Mouse (Mus musculus) erythroblast, embryonic 14.5 days (primary cell): Measurements from ENCODE around the gene Lrrc34. TPM values are rescaled to one million over a fixed set of nuclear protein-coding genes. Genes with fewer than 3 reads are reported as not detected.

ENCODE experiments used
- H3K27me3 ChIP-seq: 2 replicates; pipeline ENCODE4 v1.6.1; 2012; ENCODE audit warnings: inconsistent platforms; ENCODE audit not compliant: control insufficient read depth
- H3K36me3 ChIP-seq: 2 replicates; pipeline ENCODE4 v1.6.1; 2012; ENCODE audit warnings: mild to moderate bottlenecking, inconsistent platforms; ENCODE audit not compliant: control insufficient read depth
- H3K4me1 ChIP-seq: 2 replicates; pipeline ENCODE4 v1.6.1; 2012; ENCODE audit warnings: inconsistent platforms; ENCODE audit not compliant: control insufficient read depth
- H3K4me3 ChIP-seq: replicated peaks from 2 replicates; pipeline ENCODE3; 2012; ENCODE audit warnings: moderate library complexity, mild to moderate bottlenecking, inconsistent platforms
- H3K9me3 ChIP-seq: 2 replicates; pipeline ENCODE4 v1.6.1; 2012; ENCODE audit warnings: low read length, inconsistent platforms, mixed read lengths; ENCODE audit not compliant: control insufficient read depth
- GATA1 ChIP-seq: IDR thresholded peaks from 2 replicates; pipeline ENCODE4 v1.6.1; 2012; ENCODE audit warnings: low read length, inconsistent platforms, mixed read lengths
- TAL1 ChIP-seq: IDR thresholded peaks from 3 replicates; pipeline ENCODE4 v1.6.1; 2012; ENCODE audit warnings: low read length, inconsistent platforms, mixed read lengths
- polyA plus RNA-seq: library from polyadenylated mRNA; stranded (reverse); fragments of >175 nt; gene quantifications from 2 replicates; pipeline ENCODE4 v1.2.3, GENCODE M21; 2012

The Lrrc34 gene
- polyA plus RNA-seq, 1 experiment, result not detected

GRCm38 (mm10) chr3:30602065-30602739, 45.5 kb downstream of the Lrrc34 start, which contains the start of gene Mynn:
Gene Mynn, plus strand, starts transcription at chr3:30602065.
- no peaks in the 10 kb centered on the region for H3K9me3 ChIP-seq
- H3K4me3 ChIP-seq, result peak within 1 kb of the TSS; percentile 94
- peaks cover 42% of the 10 kb centered on the region for H3K4me1 ChIP-seq
- H3K27me3 ChIP-seq, result peaks cover 31% of the 10 kb centered on the region
- peaks cover 28% of the 10 kb centered on the region for H3K36me3 ChIP-seq
- TF ChIP-seq TAL1 (no peak), GATA1 (no peak)

GRCm38 (mm10) chr3:30601610-30602064, 46.0 kb downstream of the Lrrc34 start:
- H3K36me3 ChIP-seq, result peaks cover 24% of the 10 kb centered on the region
- no peaks in the 10 kb centered on the region for H3K9me3 ChIP-seq
- TF ChIP-seq TAL1 (no peak), GATA1 (no peak)
- peaks cover 35% of the 10 kb centered on the region for H3K27me3 ChIP-seq
- H3K4me1 ChIP-seq, result peaks cover 42% of the 10 kb centered on the region
- peak overlapping the region; percentile 94 for H3K4me3 ChIP-seq

DNA sequence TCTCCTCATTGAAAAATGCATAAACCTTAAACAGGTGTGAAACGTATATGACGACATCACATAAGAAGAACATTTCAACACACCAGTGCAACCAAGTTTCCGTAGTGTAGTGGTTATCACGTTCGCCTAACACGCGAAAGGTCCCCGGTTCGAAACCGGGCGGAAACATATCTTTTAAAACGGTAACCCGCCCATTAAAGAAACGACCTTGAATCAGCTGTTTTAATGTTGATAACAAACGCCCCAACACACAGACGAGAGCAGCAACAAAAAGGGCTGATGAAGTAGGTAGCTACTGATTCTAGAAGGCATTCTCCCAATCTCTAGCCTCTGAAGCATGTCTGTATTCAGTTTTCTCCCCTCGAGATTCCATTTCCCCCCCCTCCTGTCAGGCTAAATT, 46.5 kb downstream of the Lrrc34 start:
- Histone ChIP-seq H3K36me3 (peaks cover 20% of the 10 kb centered on the region), H3K9me3 (no peaks in the 10 kb centered on the region), H3K4me3 (peak overlapping the region; percentile 94), H3K27me3 (peaks cover 40% of the 10 kb centered on the region), H3K4me1 (peaks cover 41% of the 10 kb centered on the region)
- TF ChIP-seq TAL1 (peak; percentile 47; the same call in 2 of the 3 replicates), GATA1 (peak; percentile 26; the same call in 1 of the 2 replicates)

DNA sequence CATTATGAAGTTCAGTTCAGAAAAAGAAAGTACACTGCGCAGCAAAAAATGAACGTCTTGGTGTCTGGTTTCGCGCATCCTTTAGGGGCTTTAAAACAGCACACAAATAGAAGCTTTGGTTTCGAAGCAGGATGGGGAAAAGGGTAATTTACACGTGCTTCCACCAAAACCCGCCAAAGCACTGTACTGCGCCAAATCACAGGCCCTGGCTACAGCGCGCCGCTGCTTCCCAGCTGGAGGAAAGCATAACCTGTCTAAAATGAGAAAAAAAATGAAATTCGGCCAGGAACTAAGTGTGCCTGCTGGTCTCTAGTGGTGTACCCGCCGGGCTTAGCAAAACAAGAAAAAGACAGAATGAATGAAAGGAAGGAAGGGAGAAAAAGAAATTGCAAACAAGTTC, 47.0 kb downstream of the Lrrc34 start:
- peaks cover 45% of the 10 kb centered on the region for H3K27me3 ChIP-seq
- H3K4me1 ChIP-seq, result peaks cover 43% of the 10 kb centered on the region
- H3K36me3 ChIP-seq, result peaks cover 15% of the 10 kb centered on the region
- H3K9me3 ChIP-seq, result no peaks in the 10 kb centered on the region
- TF ChIP-seq GATA1 (no peak), TAL1 (no peak)
- H3K4me3 ChIP-seq, result peak overlapping the region; percentile 94

- Histone ChIP-seq H3K9me3 (no peaks in the 10 kb centered on the region), H3K27me3 (peaks cover 52% of the 10 kb centered on the region), H3K4me1 (peaks cover 49% of the 10 kb centered on the region), H3K4me3 (peak within 1 kb of the TSS; percentile 94), H3K36me3 (peaks cover 9% of the 10 kb centered on the region)
- TF ChIP-seq TAL1 (no peak), GATA1 (no peak)
These were observed 47.7 kb downstream of the Lrrc34 start, which contains the start of gene Actrt3 for GRCm38 (mm10) chr3:30599711-30600545. Gene Actrt3, minus strand, starts transcription at chr3:30599939.

GRCm38 (mm10) chr3:30597271-30597670, 50.4 kb downstream of the Lrrc34 start:
- H3K27me3 ChIP-seq, result peaks cover 60% of the 10 kb centered on the region
- H3K9me3 ChIP-seq, result no peaks in the 10 kb centered on the region
- peaks cover 32% of the 10 kb centered on the region for H3K4me1 ChIP-seq
- no peak overlapping the region for H3K4me3 ChIP-seq
- H3K36me3 ChIP-seq, result no peaks in the 10 kb centered on the region
- TF ChIP-seq GATA1 (no peak), TAL1 (no peak)

GRCm38 (mm10) chr3:30595111-30595832, 52.4 kb downstream of the Lrrc34 start:
- H3K4me3 ChIP-seq, result peak overlapping the region; percentile 74
- no peak for TF ChIP-seq GATA1
- H3K27me3 ChIP-seq, result peaks cover 60% of the 10 kb centered on the region
- H3K9me3 ChIP-seq, result no peaks in the 10 kb centered on the region
- H3K36me3 ChIP-seq, result no peaks in the 10 kb centered on the region
- peaks cover 23% of the 10 kb centered on the region for H3K4me1 ChIP-seq

DNA sequence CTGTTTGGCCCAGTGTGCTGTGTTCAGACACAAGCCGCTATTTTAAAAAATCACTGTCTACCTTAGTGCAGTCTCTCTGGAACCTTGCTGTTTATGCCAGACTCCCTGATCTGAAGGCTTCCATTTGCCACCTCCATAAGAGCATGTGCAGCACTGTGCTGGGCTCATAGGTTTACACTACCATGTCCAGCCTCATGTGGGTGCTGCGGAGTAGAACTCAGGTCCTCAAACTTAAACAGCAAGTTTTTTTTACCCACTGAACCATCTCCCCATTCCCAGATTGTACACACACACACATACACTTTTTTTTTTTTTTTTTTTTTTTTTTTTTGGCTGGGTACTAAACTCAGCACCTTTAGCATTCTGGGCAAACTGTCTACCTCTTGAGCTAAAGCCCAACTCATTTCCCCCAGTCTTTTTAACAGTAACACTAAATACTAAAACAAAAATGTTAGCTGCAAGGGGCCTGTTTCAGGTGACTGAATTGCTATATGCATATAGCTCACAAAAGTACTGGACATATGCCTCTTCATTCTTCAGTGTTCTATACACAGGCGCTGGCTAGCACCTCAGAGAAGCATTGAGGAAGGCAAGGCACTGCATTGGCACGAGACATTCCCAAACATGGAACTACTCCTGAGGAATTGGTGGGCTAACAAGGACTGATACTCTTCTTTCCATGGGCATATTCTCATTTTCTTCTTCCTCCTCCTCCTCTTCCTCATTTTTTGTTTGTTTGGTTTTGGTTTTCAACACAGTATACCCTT, 53.8 kb downstream of the Lrrc34 start:
- H3K4me3 ChIP-seq, result no peak overlapping the region
- H3K9me3 ChIP-seq, result no peaks in the 10 kb centered on the region
- peaks cover 12% of the 10 kb centered on the region for H3K4me1 ChIP-seq
- no peak for TF ChIP-seq GATA1
- no peak; the same call in 2 of the 3 replicates for TF ChIP-seq TAL1
- no peaks in the 10 kb centered on the region for H3K36me3 ChIP-seq
- peaks cover 46% of the 10 kb centered on the region for H3K27me3 ChIP-seq
